ENCODE assay signal across 22 mouse cellular contexts in the genomic region with DNA sequence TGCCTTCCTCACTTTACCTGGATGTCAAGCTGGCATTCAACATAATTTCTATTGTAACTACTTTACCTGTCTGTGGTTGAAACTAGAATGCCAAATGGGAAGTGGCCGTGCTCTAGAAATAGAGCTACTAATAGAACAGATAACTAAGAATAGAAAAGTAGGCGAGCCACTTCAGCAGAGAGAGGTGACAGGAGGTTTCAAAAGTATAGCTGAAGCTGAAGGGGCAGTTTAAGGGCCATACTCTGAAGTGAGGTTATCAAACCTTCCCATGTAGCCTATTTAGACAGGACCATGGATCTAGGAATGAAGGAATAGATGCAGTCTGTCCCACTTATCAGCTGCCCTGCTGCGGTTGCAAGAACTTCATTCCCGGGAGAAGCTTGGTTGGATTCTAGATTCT. TPM values are rescaled to one million over a fixed set of nuclear protein-coding genes. Genes with fewer than 3 reads are reported as not detected.
DNase-seq lines count a peak whose midpoint lies in the region; ATAC-seq and TF ChIP-seq lines count a peak whose summit lies in the region.
"Had no signal": no experiment of that assay in that cellular context is flagged by ENCODE, and none has a peak within 500 bp of the region (broad histone marks: within the 10 kb centered on the region; RNA-seq: fewer than 3 reads in every experiment).

No protein-coding gene starts in this region.

- peak in 1 of 2 experiments; percentile 2 for DNase-seq in heart, adult 2 months
- DNase-seq in heart, postnatal 25 days (ENCODE audit: low spot score): no peak
- no peak for DNase-seq in left cerebral cortex, postnatal 14 days (ENCODE audit: low spot score in 2 of 2)
- DNase-seq in adipocyte (ENCODE audit: low spot score): no peak

- TF ChIP-seq CTCF in heart, adult 2 months (IDR thresholded peaks at IDR 0.05): no peak

- no peaks in the 10 kb centered on the region for H3K9me3 ChIP-seq in heart, embryonic 12.5 days (replicated peaks)
- no peaks in the 10 kb centered on the region for H3K9me3 ChIP-seq in heart, embryonic 15.5 days (replicated peaks)
- H3K9me3 ChIP-seq: embryonic facial prominence, embryonic 15.5 days; forebrain, embryonic 10.5 days; hindbrain, embryonic 10.5 days had no signal

- no peaks in the 10 kb centered on the region for H3K27me3 ChIP-seq in heart, adult 2 months (ENCODE audit: control insufficient read depth, insufficient read depth, low read length)
- H3K27me3 ChIP-seq in heart, embryonic 12.5 days (replicated peaks): no peaks in the 10 kb centered on the region
- no peaks in the 10 kb centered on the region for H3K27me3 ChIP-seq in heart, embryonic 15.5 days
- H3K27me3 ChIP-seq: CH12.LX; embryonic facial prominence, embryonic 15.5 days had no signal

- H3K9ac ChIP-seq in heart, adult 2 months (ENCODE audit: low read depth, low read length): no peak overlapping the region
- no peak overlapping the region for H3K9ac ChIP-seq in heart, embryonic 12.5 days
- H3K9ac ChIP-seq in heart, embryonic 15.5 days: no peak overlapping the region
- H3K9ac ChIP-seq: embryonic facial prominence, embryonic 15.5 days; hindbrain, embryonic 14.5 days had no signal

- H3K4me1 ChIP-seq in heart, adult 2 months (ENCODE audit: control insufficient read depth, insufficient read depth, low read length): no peaks in the 10 kb centered on the region; the same call in 1 of the 2 replicates
- H3K4me1 ChIP-seq in heart, embryonic 12.5 days (replicated peaks): peaks cover 13% of the 10 kb centered on the region; the same call in 1 of the 2 replicates
- peaks cover 5% of the 10 kb centered on the region; the same call in 1 of the 2 replicates for H3K4me1 ChIP-seq in heart, embryonic 15.5 days (replicated peaks)
- H3K4me1 ChIP-seq: embryonic facial prominence, embryonic 15.5 days; forebrain, embryonic 10.5 days; hindbrain, embryonic 10.5 days had no signal

- peak overlapping the region; percentile 31 for H3K4me2 ChIP-seq in heart, embryonic 12.5 days
- 0 out of 2 replicates have a peak overlapping the region, but pooled peaks have one; percentile 18 for H3K4me2 ChIP-seq in heart, embryonic 15.5 days
- H3K4me2 ChIP-seq: embryonic facial prominence, embryonic 15.5 days; hindbrain, embryonic 14.5 days had no signal

- TF ChIP-seq POLR2A in heart, adult 2 months (IDR thresholded peaks at IDR 0.05; ENCODE audit: insufficient read depth, low read depth, low read length): no peak

- H3K36me3 ChIP-seq in heart, adult 2 months (ENCODE audit: control insufficient read depth, insufficient read depth, low read length): no peaks in the 10 kb centered on the region
- H3K36me3 ChIP-seq in heart, embryonic 12.5 days: no peaks in the 10 kb centered on the region
- no peaks in the 10 kb centered on the region for H3K36me3 ChIP-seq in heart, embryonic 15.5 days
- H3K36me3 ChIP-seq: embryonic facial prominence, embryonic 15.5 days; forebrain, embryonic 10.5 days; hindbrain, embryonic 10.5 days had no signal

- WGBS in heart, adult 2 months: 26% methylated on average over 4 of the region's 4 CpGs
- WGBS in heart, embryonic 12.5 days: 29% methylated on average over 4 of the region's 4 CpGs
- 26% methylated on average over 4 of the region's 4 CpGs for WGBS in heart, embryonic 15.5 days

- no peak for TF ChIP-seq EP300 in heart, adult 2 months (IDR thresholded peaks at IDR 0.05; ENCODE audit: insufficient read depth, low read depth, low read length)

- H3K27ac ChIP-seq in heart, adult 2 months: peak overlapping the region; percentile 20; the same call in 1 of the 2 replicates
- H3K27ac ChIP-seq in heart, embryonic 12.5 days (ENCODE audit: poor library complexity, severe bottlenecking): peak overlapping the region; percentile 47
- peak overlapping the region; percentile 56 for H3K27ac ChIP-seq in heart, embryonic 15.5 days
- H3K27ac ChIP-seq: embryonic facial prominence, embryonic 15.5 days; forebrain, embryonic 10.5 days; hindbrain, embryonic 10.5 days; hindbrain, embryonic 14.5 days had no signal

- H3K4me3 ChIP-seq in heart, adult 2 months: no peak overlapping the region
- no peak overlapping the region for H3K4me3 ChIP-seq in heart, embryonic 12.5 days
- H3K4me3 ChIP-seq in heart, embryonic 15.5 days: no peak overlapping the region
- H3K4me3 ChIP-seq: embryonic facial prominence, embryonic 15.5 days; erythroblast, embryonic 14.5 days; forebrain, embryonic 10.5 days; hindbrain, embryonic 10.5 days had no signal

- intact Hi-C loops in heart, adult 2 months (cut with DNase I): no loop called here
- intact Hi-C loops in heart, postnatal 25 days (cut with DNase I): loop anchor here (10.0 kb wide), 1 partner anchor 49 kb away; no protein-coding TSS in a partner anchor
- intact Hi-C loops in left cerebral cortex, postnatal 14 days (cut with DNase I): no loop called here

- no peaks in the 10 kb centered on the region for H3K79me2 ChIP-seq in heart, adult 2 months (replicated peaks; ENCODE audit: control insufficient read depth, insufficient read depth, low read length)

- no peak for ATAC-seq in heart, embryonic 12.5 days (ENCODE audit: insufficient number of reproducible peaks, low FRiP score)
- peak; percentile 70 for ATAC-seq in heart, embryonic 15.5 days (replicated peaks; ENCODE audit: insufficient number of reproducible peaks, insufficient read depth, low FRiP score, low read depth)

RNA-seq across cellular contexts. Expression of a gene that starts 18.6 kb away (rescaled TPM):
- total RNA-seq in heart, adult 2 months (2021): not detected
- not detected in 2 replicates for polyA plus RNA-seq in heart, adult 2 months (2012; rRNA removed)
- not detected for total RNA-seq in heart, postnatal 25 days (2021)
- not detected in 2 replicates for polyA plus RNA-seq in heart, embryonic 12.5 days (2016; fragmentation: Nextera tagmentation; extraction: Ambion mirVana)
- not detected in 2 replicates for polyA plus RNA-seq in heart, embryonic 15.5 days (2015; fragmentation: Nextera tagmentation; extraction: Ambion mirVana)
- not detected for total RNA-seq in left cerebral cortex, postnatal 14 days (2021)
- total RNA-seq: adrenal gland, postnatal 10 days; adrenal gland, postnatal 4 days; CH12.LX; common myeloid progenitor, adult 5-6 weeks; gastrocnemius, adult 8-10 months; gastrocnemius, postnatal 36 days had no signal
- polyA plus RNA-seq: brain, embryonic 14.5 days; embryonic facial prominence, embryonic 11.5 days; embryonic facial prominence, embryonic 15.5 days; erythroblast, embryonic 14.5 days; forebrain, embryonic 10.5 days; forebrain, embryonic 14.5 days; hindbrain, embryonic 10.5 days; hindbrain, embryonic 14.5 days; intestine, embryonic 16.5 days; kidney, adult 2 months had no signal

RNA-seq across cellular contexts. Expression of a gene that starts 26.6 kb away (rescaled TPM):
- total RNA-seq in heart, adult 2 months (2021): not detected
- polyA plus RNA-seq in heart, adult 2 months (2012; rRNA removed): not detected in 2 replicates
- not detected for total RNA-seq in heart, postnatal 25 days (2021)
- not detected in 2 replicates for polyA plus RNA-seq in heart, embryonic 12.5 days (2016; fragmentation: Nextera tagmentation; extraction: Ambion mirVana)
- not detected in 2 replicates for polyA plus RNA-seq in heart, embryonic 15.5 days (2015; fragmentation: Nextera tagmentation; extraction: Ambion mirVana)
- total RNA-seq in left cerebral cortex, postnatal 14 days (2021): not detected
- total RNA-seq: adrenal gland, postnatal 10 days; adrenal gland, postnatal 4 days; CH12.LX; common myeloid progenitor, adult 5-6 weeks; gastrocnemius, adult 8-10 months; gastrocnemius, postnatal 36 days had no signal
- polyA plus RNA-seq: brain, embryonic 14.5 days; embryonic facial prominence, embryonic 11.5 days; embryonic facial prominence, embryonic 15.5 days; erythroblast, embryonic 14.5 days; forebrain, embryonic 10.5 days; forebrain, embryonic 14.5 days; hindbrain, embryonic 10.5 days; hindbrain, embryonic 14.5 days; intestine, embryonic 16.5 days; kidney, adult 2 months had no signal

RNA-seq across cellular contexts. Expression of a gene that starts 58.3 kb away (rescaled TPM):
- 1 to 10 TPM; 3.4 to 4.2 TPM for total RNA-seq in heart, adult 2 months (2021)
- polyA plus RNA-seq in heart, adult 2 months (2012; rRNA removed): 1.7 and 3.3 TPM in 2 replicates
- 1 to 10 TPM; 3.9 to 4.8 TPM for total RNA-seq in heart, postnatal 25 days (2021)
- polyA plus RNA-seq in heart, embryonic 12.5 days (2016; fragmentation: Nextera tagmentation; extraction: Ambion mirVana): 28.6 and 29.4 TPM in 2 replicates
- polyA plus RNA-seq in heart, embryonic 15.5 days (2015; fragmentation: Nextera tagmentation; extraction: Ambion mirVana): 26.1 and 28.5 TPM in 2 replicates
- total RNA-seq in left cerebral cortex, postnatal 14 days (2021): under 1 TPM in 1 of 2 experiments, not detected in 1; 0.17 TPM
- polyA plus RNA-seq: erythroblast, embryonic 14.5 days had no signal
